Mouse (Mus musculus) forebrain, postnatal 0 days (tissue): ENCODE data around the gene Mmp9. TPM values are rescaled to one million over a fixed set of nuclear protein-coding genes. Genes with fewer than 3 reads are reported as not detected.

Experiments used
- ATAC-seq: fragments of 200-750 bp; cut with Nextera tagmentation; 2 replicates; pipeline ENCODE4 v1.8.0; 2017; ENCODE audit warnings: mild to moderate bottlenecking, moderate library complexity
- DNase-seq: peaks from one replicate; pipeline ENCODE4 v3.0.0-alpha.2; 2015
- H3K27ac ChIP-seq: fragments of 300-500 bp; sonication (generic); 2 replicates; pipeline ENCODE4 v1.5.1; 2014; ENCODE audit warnings: low read depth, mild to moderate bottlenecking, antibody characterized with exemption, low read length, moderate library complexity, mixed read lengths
- H3K27me3 ChIP-seq: fragments of 300-500 bp; sonication (generic); 2 replicates; pipeline ENCODE4 v1.6.1; 2014; ENCODE audit warnings: mild to moderate bottlenecking, low read length, mixed read lengths; ENCODE audit not compliant: insufficient read depth
- H3K36me3 ChIP-seq: fragments of 300-500 bp; sonication (generic); 2 replicates; pipeline ENCODE4 v1.6.1; 2014; ENCODE audit warnings: mild to moderate bottlenecking, moderate library complexity; ENCODE audit not compliant: insufficient read depth
- H3K4me1 ChIP-seq: fragments of 300-500 bp; sonication (generic); 2 replicates; pipeline ENCODE4 v1.6.1; 2014; ENCODE audit warnings: antibody characterized with exemption; ENCODE audit not compliant: insufficient read depth
- H3K4me2 ChIP-seq: fragments of 300-500 bp; sonication (generic); 2 replicates; pipeline ENCODE4 v1.6.1; 2014; ENCODE audit warnings: low read depth, mild to moderate bottlenecking, moderate library complexity
- H3K4me3 ChIP-seq: fragments of 300-500 bp; sonication (generic); 2 replicates; pipeline ENCODE4 v1.5.1; 2014; ENCODE audit warnings: low read depth, low read length, mixed read lengths
- H3K9ac ChIP-seq: fragments of 300-500 bp; sonication (generic); 2 replicates; pipeline ENCODE4 v1.6.1; 2014; ENCODE audit warnings: mild to moderate bottlenecking
- H3K9me3 ChIP-seq: fragments of 300-500 bp; sonication (generic); 2 replicates; pipeline ENCODE4 v1.6.1; 2016; ENCODE audit warnings: low read length
- CTCF ChIP-seq: sonication (generic); IDR thresholded peaks from 2 replicates; pipeline ENCODE4 v1.5.1; 2016; ENCODE audit warnings: antibody characterized with exemption, control low read depth, low read depth
- WGBS: fragments of 180-500 bp; shearing (Covaris S2); extraction: QIAGEN DNeasy Blood & Tissue Kit; methylation state at CpG from one replicate; pipeline ENCODE4 v1.1.7; 2014; 5-methylcytosine and 5-hydroxymethylcytosine counted together
- polyA plus RNA-seq: library from polyadenylated mRNA; unstranded; fragments of >200 nt; fragmentation: Nextera tagmentation; extraction: Ambion mirVana; gene quantifications from 2 replicates; pipeline ENCODE4 v1.2.1, GENCODE M21; 2015
- total RNA-seq: library from RNA; depleted of rRNA; stranded (reverse); fragments of >200 nt; gene quantifications from 2 replicates; pipeline ENCODE4 v1.2.3, GENCODE M21; 2014

Gene Mmp9
- total and polyA plus RNA-seq, 2 experiments from 2014 or later: 8.3 to 14.2 TPM

GRCm38 (mm10) chr2:164895885-164896284 is 44.7 kb upstream of the Mmp9 start:
- WGBS: 91% methylated on average over 6 of the region's 6 CpGs
- Histone ChIP-seq H3K4me3 (no peak overlapping the region), H3K9ac (no peak overlapping the region), H3K27me3 (no peaks in the 10 kb centered on the region), H3K36me3 (peaks cover 99% of the 10 kb centered on the region), H3K4me1 (no peaks in the 10 kb centered on the region), H3K4me2 (no peak overlapping the region), H3K9me3 (no peaks in the 10 kb centered on the region), H3K27ac (no peak overlapping the region)
- TF ChIP-seq CTCF: no peak
- no peak for ATAC-seq
- no peak for DNase-seq

- Histone ChIP-seq H3K4me1 (no peaks in the 10 kb centered on the region), H3K36me3 (peaks cover 99% of the 10 kb centered on the region), H3K9ac (no peak overlapping the region), H3K27me3 (no peaks in the 10 kb centered on the region), H3K27ac (no peak overlapping the region), H3K9me3 (no peaks in the 10 kb centered on the region), H3K4me3 (no peak overlapping the region), H3K4me2 (no peak overlapping the region)
- ATAC-seq (no peak), DNase-seq (no peak)
- WGBS: 97% methylated on average over 7 of the region's 7 CpGs
- no peak for TF ChIP-seq CTCF
Measured at GRCm38 (mm10) chr2:164898008-164898407, 42.6 kb upstream of the Mmp9 start.

GRCm38 (mm10) chr2:164899034-164899433 is 41.5 kb upstream of the Mmp9 start:
- H3K9me3 ChIP-seq: no peaks in the 10 kb centered on the region
- peaks cover 94% of the 10 kb centered on the region for H3K36me3 ChIP-seq
- WGBS: 93% methylated on average over 15 of the region's 15 CpGs
- H3K4me2 ChIP-seq: no peak overlapping the region
- no peak for TF ChIP-seq CTCF
- no peak for ATAC-seq
- DNase-seq: no peak
- H3K27me3 ChIP-seq: no peaks in the 10 kb centered on the region
- no peak overlapping the region for H3K4me3 ChIP-seq
- no peak overlapping the region for H3K9ac ChIP-seq
- no peak overlapping the region for H3K27ac ChIP-seq
- no peaks in the 10 kb centered on the region for H3K4me1 ChIP-seq

GRCm38 (mm10) chr2:164899723-164900459 is 40.7 kb upstream of the Mmp9 start:
- 90% methylated on average over 16 of the region's 16 CpGs for WGBS
- Histone ChIP-seq H3K9me3 (no peaks in the 10 kb centered on the region), H3K4me3 (no peak overlapping the region)

GRCm38 (mm10) chr2:164901380-164901779 is 39.2 kb upstream of the Mmp9 start:
- Histone ChIP-seq H3K9me3 (no peaks in the 10 kb centered on the region), H3K4me1 (no peaks in the 10 kb centered on the region), H3K27me3 (no peaks in the 10 kb centered on the region), H3K4me2 (no peak overlapping the region), H3K4me3 (no peak overlapping the region), H3K36me3 (peaks cover 94% of the 10 kb centered on the region), H3K27ac (no peak overlapping the region), H3K9ac (no peak overlapping the region)
- no peak for TF ChIP-seq CTCF
- DNase-seq (no peak), ATAC-seq (no peak)
- WGBS: 93% methylated on average over 13 of the region's 13 CpGs

More at GRCm38 (mm10) chr2:164899723-164900459, 40.7 kb upstream of the Mmp9 start:
- H3K9ac ChIP-seq: no peak overlapping the region
- TF ChIP-seq CTCF: no peak
- DNase-seq (no peak), ATAC-seq (no peak)
- H3K27me3 ChIP-seq: no peaks in the 10 kb centered on the region
- H3K36me3 ChIP-seq: peaks cover 94% of the 10 kb centered on the region
- H3K4me1 ChIP-seq: no peaks in the 10 kb centered on the region
- no peak overlapping the region for H3K4me2 ChIP-seq
- H3K27ac ChIP-seq: no peak overlapping the region

GRCm38 (mm10) chr2:164903496-164903895 is 37.1 kb upstream of the Mmp9 start:
- Histone ChIP-seq H3K9me3 (no peaks in the 10 kb centered on the region), H3K27ac (no peak overlapping the region), H3K4me1 (no peaks in the 10 kb centered on the region), H3K9ac (no peak overlapping the region), H3K4me2 (no peak overlapping the region), H3K4me3 (no peak overlapping the region), H3K27me3 (no peaks in the 10 kb centered on the region), H3K36me3 (peaks cover 93% of the 10 kb centered on the region)
- 81% methylated on average over 1 of the region's 1 CpGs for WGBS
- no peak for TF ChIP-seq CTCF
- ATAC-seq (no peak), DNase-seq (no peak)

- TF ChIP-seq CTCF: peak; percentile 50
- peaks cover 76% of the 10 kb centered on the region for H3K36me3 ChIP-seq
Measured at GRCm38 (mm10) chr2:164906071-164906470, 34.5 kb upstream of the Mmp9 start.

More at GRCm38 (mm10) chr2:164906071-164906470, 34.5 kb upstream of the Mmp9 start:
- Histone ChIP-seq H3K27ac (no peak overlapping the region), H3K4me3 (no peak overlapping the region), H3K4me2 (no peak overlapping the region), H3K9ac (no peak overlapping the region), H3K4me1 (no peaks in the 10 kb centered on the region), H3K9me3 (no peaks in the 10 kb centered on the region), H3K27me3 (no peaks in the 10 kb centered on the region)
- ATAC-seq: no peak
- no peak for DNase-seq
- WGBS: over 99% methylated on average over 4 of the region's 4 CpGs
